Mouse (Mus musculus) central nervous system, embryonic 14 days (tissue): Measurements from ENCODE around the gene Olfr1191-ps1. TPM values are rescaled to one million over a fixed set of nuclear protein-coding genes. Genes with fewer than 3 reads are reported as not detected.

Experiments used
- polyA plus RNA-seq: library from polyadenylated mRNA; depleted of rRNA; stranded (reverse); fragments of >200 nt; gene quantifications from 2 replicates; pipeline ENCODE4 v1.2.3, GENCODE M21; 2012; rRNA removed

Gene Olfr1191-ps1
- not detected in 2 replicates for polyA plus RNA-seq

DNA sequence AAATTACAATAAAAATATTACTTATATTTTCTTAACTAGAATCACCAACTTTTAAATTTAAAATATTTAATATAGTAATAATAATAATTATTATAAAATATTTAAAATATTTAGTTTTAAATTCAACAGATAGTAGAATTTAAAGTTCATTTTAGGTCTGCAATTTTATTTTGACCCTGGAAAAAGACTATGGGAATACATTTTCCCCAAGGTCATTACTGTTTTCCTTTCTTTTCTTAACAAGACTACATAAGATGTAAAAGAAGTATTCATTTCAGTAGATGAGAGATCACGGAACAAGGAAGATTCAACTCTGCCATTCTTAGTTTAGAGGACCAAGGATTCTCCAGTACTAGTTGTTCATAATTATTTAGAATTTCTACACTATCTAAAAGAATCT is at the start of gene Olfr1191-ps1:
Olfr1191-ps1 (plus strand) TSS at position 301 of the 400 bp plus-strand sequence.

DNA sequence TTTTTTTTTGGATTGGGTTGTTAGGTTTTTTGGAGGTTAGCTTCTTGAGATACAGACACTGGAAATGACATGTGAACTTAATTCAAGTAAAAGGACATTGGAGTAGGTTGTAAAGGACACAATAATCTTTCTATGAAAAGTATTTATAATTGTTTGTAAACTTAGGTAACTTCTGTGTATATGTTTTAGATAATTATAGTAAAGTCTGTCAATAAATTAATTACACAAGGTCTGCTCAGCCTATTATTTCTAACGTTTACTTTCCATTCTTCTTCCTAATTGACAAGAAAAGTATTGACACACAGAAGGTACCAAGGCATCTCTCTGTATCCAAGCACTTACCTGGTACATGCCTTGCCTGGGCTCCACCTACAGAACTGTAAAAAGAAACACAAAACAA is 7.9 kb downstream of the Olfr1191-ps1 start, which contains the start of gene Olfr1192-ps1:
Olfr1192-ps1 (plus strand) TSS at position 301 of the 400 bp plus-strand sequence.

DNA sequence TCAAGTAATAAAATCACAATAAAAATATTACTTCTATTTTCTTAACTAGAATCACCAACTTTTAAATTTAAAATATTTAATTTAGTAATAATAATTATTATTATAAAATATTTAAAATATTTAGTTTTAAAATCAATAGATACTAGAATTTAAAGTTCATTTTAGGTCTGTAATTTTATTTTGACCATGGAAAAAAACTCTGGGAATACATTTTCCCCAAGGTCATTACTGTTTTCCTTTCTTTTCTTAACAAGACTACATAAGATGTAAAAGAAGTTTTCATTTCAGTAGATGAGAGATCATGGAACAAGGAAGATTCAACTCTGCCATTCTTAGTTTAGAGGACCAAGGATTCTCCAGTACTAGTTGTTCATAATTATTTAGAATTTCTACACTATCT is 35.0 kb downstream of the Olfr1191-ps1 start, which contains the start of gene Olfr1193:
Olfr1193 (plus strand) TSS at position 301 of the 400 bp plus-strand sequence.

DNA sequence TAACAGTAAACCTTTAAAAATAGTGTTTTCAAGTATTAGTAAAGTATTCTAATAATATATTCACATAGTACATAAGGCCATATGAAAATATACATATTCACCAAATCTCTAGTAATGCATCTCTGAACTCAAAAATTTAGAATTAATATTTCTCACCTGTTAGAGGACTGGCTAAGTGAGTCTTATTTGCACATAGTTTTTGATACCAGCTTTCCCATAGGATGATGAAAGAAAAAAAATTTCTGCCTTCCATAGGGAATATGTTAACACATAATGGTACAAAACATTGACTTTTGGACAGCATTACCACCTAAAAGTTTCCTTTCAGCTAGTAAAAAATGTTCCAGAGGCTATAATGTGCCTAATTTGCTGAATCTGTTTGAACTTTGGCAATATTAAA is 48.7 kb downstream of the Olfr1191-ps1 start, which contains the start of gene Olfr1195:
Olfr1195 (minus strand) TSS at position 101 of the 400 bp plus-strand sequence.

Other genes starting within 250 kb of the Olfr1191-ps1 start
- gene Olfr1179, start 234.1 kb upstream of the Olfr1191-ps1 start, polyA plus RNA-seq, result not detected in 2 replicates
- not detected in 2 replicates for gene Olfr1180, start 221.4 kb upstream of the Olfr1191-ps1 start, polyA plus RNA-seq
- not detected in 2 replicates for gene Olfr1181, start 214.4 kb upstream of the Olfr1191-ps1 start, polyA plus RNA-seq
- gene Gm13757, start 191.4 kb upstream of the Olfr1191-ps1 start, polyA plus RNA-seq, result not detected in 2 replicates
- gene Olfr1183, start 185.7 kb upstream of the Olfr1191-ps1 start, polyA plus RNA-seq, result not detected in 2 replicates
- not detected in 2 replicates for gene Olfr1184, start 156.9 kb upstream of the Olfr1191-ps1 start, polyA plus RNA-seq
- gene Olfr1185-ps1, start 147.2 kb upstream of the Olfr1191-ps1 start, polyA plus RNA-seq, result not detected in 2 replicates
- not detected in 2 replicates for gene Olfr1186, start 122.0 kb upstream of the Olfr1191-ps1 start, polyA plus RNA-seq
- not detected in 2 replicates for gene Olfr1188, start 83.6 kb upstream of the Olfr1191-ps1 start, polyA plus RNA-seq
- not detected in 2 replicates for gene Olfr1189, start 54.1 kb upstream of the Olfr1191-ps1 start, polyA plus RNA-seq
- not detected in 2 replicates for gene Olfr1192-ps1, start 8.0 kb downstream of the Olfr1191-ps1 start, polyA plus RNA-seq
- gene Olfr1193, start 35.1 kb downstream of the Olfr1191-ps1 start, polyA plus RNA-seq, result not detected in 2 replicates
- not detected in 2 replicates for gene Olfr1195, start 48.6 kb downstream of the Olfr1191-ps1 start, polyA plus RNA-seq
- not detected in 2 replicates for gene Olfr1196, start 64.1 kb downstream of the Olfr1191-ps1 start, polyA plus RNA-seq
- gene Olfr1197, start 91.8 kb downstream of the Olfr1191-ps1 start, polyA plus RNA-seq, result not detected in 2 replicates
- not detected in 2 replicates for gene Olfr1198, start 110.8 kb downstream of the Olfr1191-ps1 start, polyA plus RNA-seq
- gene Olfr1199, start 119.9 kb downstream of the Olfr1191-ps1 start, polyA plus RNA-seq, result not detected in 2 replicates
- not detected in 2 replicates for gene Olfr1200, start 129.9 kb downstream of the Olfr1191-ps1 start, polyA plus RNA-seq
- gene Olfr1201, start 152.5 kb downstream of the Olfr1191-ps1 start, polyA plus RNA-seq, result not detected in 2 replicates
- gene Olfr1202, start 174.0 kb downstream of the Olfr1191-ps1 start, polyA plus RNA-seq, result not detected in 2 replicates
- gene Olfr1205, start 189.2 kb downstream of the Olfr1191-ps1 start, polyA plus RNA-seq, result not detected in 2 replicates
- gene Olfr1204, start 208.8 kb downstream of the Olfr1191-ps1 start, polyA plus RNA-seq, result not detected in 2 replicates
- not detected in 2 replicates for gene Olfr1206, start 222.7 kb downstream of the Olfr1191-ps1 start, polyA plus RNA-seq